Mouse (Mus musculus): Measurements from ENCODE around the gene Rab7b.
A peak's percentile ranks its signal among the peaks of the same experiment; 100 is the strongest.

DNA sequence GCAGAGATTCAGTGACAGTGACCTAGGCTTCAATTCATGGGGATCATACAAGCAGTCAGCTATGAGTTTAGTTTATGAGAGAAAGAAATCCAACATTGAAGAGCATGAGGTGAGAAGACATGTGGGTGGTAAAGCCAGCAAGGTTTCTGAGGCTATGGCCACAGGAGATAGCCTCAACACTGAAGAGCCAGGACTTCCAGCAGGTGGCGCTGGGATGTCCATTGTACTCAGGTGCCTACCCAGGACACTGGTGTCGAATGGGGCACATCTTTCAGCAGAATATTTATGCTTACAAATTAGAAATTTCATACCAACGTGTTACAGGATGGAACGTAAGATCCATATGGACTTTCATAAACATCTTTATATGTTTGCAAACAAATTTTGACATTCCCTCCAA lies 19.8 kb downstream of the Rab7b start:
- TF ChIP-seq CTCF (IDR thresholded peaks at IDR 0.05; ENCODE audit: low read depth) (peak; percentile 83), EP300 (IDR thresholded peaks at IDR 0.05; ENCODE audit: low read depth) (no peak)

Measured in liver, postnatal 0 days (tissue).